Mouse (Mus musculus) hindbrain, embryonic 16.5 days (tissue): ENCODE measurements around the gene Phf11c. TPM values are rescaled to one million over a fixed set of nuclear protein-coding genes. Genes with fewer than 3 reads are reported as not detected.
"Not testable (repeated sequence)": the region's sequence is repeated elsewhere in the genome, so short reads cannot be mapped to it uniquely, and the experiment has no call there.

Experiments
- ATAC-seq: fragments of 200-750 bp; cut with Nextera tagmentation; 2 replicates; pipeline ENCODE4 v1.8.0; 2017; ENCODE audit warnings: moderate TSS enrichment, moderate library complexity
- H3K27ac ChIP-seq: fragments of 300-500 bp; sonication (generic); 2 replicates; pipeline ENCODE4 v1.5.1; 2014; ENCODE audit warnings: low read depth, mild to moderate bottlenecking, control low read depth, low read length, moderate library complexity
- H3K27me3 ChIP-seq: fragments of 300-500 bp; sonication (generic); replicated peaks from 2 replicates; pipeline ENCODE4 v1.6.1; 2014; ENCODE audit warnings: low read length; ENCODE audit not compliant: control insufficient read depth, insufficient read depth
- H3K36me3 ChIP-seq: fragments of 300-500 bp; sonication (generic); 2 replicates; pipeline ENCODE4 v1.6.1; 2014; ENCODE audit warnings: mild to moderate bottlenecking, low read length, moderate library complexity, mixed read lengths; ENCODE audit not compliant: control insufficient read depth, insufficient read depth
- H3K4me1 ChIP-seq: fragments of 300-500 bp; sonication (generic); 2 replicates; pipeline ENCODE4 v1.6.1; 2014; ENCODE audit warnings: low read depth, low read length; ENCODE audit not compliant: control insufficient read depth, insufficient read depth
- H3K4me2 ChIP-seq: fragments of 300-500 bp; sonication (generic); 2 replicates; pipeline ENCODE4 v1.6.1; 2014; ENCODE audit warnings: mild to moderate bottlenecking, low read length, control low read depth, moderate library complexity
- H3K4me3 ChIP-seq: fragments of 300-500 bp; sonication (generic); 2 replicates; pipeline ENCODE4 v1.5.1; 2014; ENCODE audit warnings: mild to moderate bottlenecking, low read length, control low read depth, moderate library complexity
- H3K9ac ChIP-seq: fragments of 300-500 bp; sonication (generic); 2 replicates; pipeline ENCODE4 v1.6.1; 2014; ENCODE audit warnings: low read depth, mild to moderate bottlenecking, control low read depth, low read length, moderate library complexity
- H3K9me3 ChIP-seq: fragments of 300-500 bp; sonication (generic); 2 replicates; pipeline ENCODE4 v1.6.1; 2014; ENCODE audit warnings: mild to moderate bottlenecking, low read length, moderate library complexity; ENCODE audit not compliant: control insufficient read depth
- WGBS: fragments of 180-500 bp; shearing (Covaris S2); extraction: QIAGEN DNeasy Blood & Tissue Kit; methylation state at CpG from one replicate; pipeline ENCODE4 v1.1.7; 2014; 5-methylcytosine and 5-hydroxymethylcytosine counted together
- polyA plus RNA-seq: library from polyadenylated mRNA; unstranded; fragments of >200 nt; fragmentation: Nextera tagmentation; extraction: Ambion mirVana; gene quantifications from 2 replicates; pipeline ENCODE4 v1.2.1, GENCODE M21; 2015

Gene Phf11c
- polyA plus RNA-seq, 1 experiment from 2014 or later: 0.20 TPM

DNA sequence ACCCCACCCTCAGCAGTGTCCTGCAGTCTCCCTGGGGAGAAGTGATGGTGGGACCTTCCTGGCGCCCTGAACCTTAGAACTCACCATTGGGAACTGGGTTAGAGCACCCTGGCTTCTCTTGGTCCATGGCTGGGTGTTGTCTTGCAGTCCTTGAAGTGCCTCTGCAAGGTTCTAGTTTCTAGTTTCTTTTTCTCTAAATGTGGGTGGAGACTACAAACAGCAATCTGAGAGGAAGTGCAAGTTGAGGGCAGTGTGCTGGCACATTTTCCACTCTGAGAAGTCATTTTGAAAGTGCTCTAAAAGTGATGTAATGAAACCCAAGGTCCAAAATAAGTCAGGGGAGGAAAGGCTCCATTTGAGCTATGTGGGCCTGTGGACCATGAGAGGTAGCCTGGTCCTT is 54.0 kb downstream of the Phf11c start, which contains the start of gene Phf11b:
Phf11b (minus strand) TSS at position 163 of the 400 bp plus-strand sequence.
- H3K4me1 ChIP-seq, H3K27ac ChIP-seq, H3K4me3 ChIP-seq, H3K4me2 ChIP-seq, ATAC-seq, H3K27me3 ChIP-seq, H3K9ac ChIP-seq, H3K9me3 ChIP-seq, H3K36me3 ChIP-seq: not testable (repeated sequence)
- WGBS: 54% methylated on average over 1 of the region's 1 CpGs

DNA sequence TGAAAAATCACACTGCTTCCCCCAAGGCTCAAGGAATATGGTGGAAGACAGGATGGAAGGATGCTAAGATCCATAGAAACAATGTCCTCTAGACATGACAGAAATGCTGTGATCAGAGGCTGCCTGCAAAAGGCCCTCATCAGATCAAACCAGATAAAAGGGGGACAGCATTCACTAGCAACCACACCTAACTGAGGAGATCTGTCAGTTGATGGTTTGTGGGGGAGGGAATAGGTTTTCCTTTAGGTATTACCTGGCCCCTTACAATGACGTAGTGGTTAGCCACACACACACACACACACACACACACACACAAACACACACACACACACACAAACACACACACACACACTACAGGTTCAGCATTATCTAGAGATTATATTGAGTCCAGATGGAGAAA is 55.6 kb downstream of the Phf11c start:
- H3K36me3 ChIP-seq: no peaks in the 10 kb centered on the region
- no peaks in the 10 kb centered on the region for H3K27me3 ChIP-seq
- no peak overlapping the region for H3K4me3 ChIP-seq
- H3K9me3 ChIP-seq: no peaks in the 10 kb centered on the region
- H3K27ac ChIP-seq: no peak overlapping the region
- H3K4me2 ChIP-seq: no peak overlapping the region
- ATAC-seq: no peak
- H3K4me1 ChIP-seq: no peaks in the 10 kb centered on the region
- WGBS: 100% methylated on average over 1 of the region's 1 CpGs
- H3K9ac ChIP-seq: no peak overlapping the region

DNA sequence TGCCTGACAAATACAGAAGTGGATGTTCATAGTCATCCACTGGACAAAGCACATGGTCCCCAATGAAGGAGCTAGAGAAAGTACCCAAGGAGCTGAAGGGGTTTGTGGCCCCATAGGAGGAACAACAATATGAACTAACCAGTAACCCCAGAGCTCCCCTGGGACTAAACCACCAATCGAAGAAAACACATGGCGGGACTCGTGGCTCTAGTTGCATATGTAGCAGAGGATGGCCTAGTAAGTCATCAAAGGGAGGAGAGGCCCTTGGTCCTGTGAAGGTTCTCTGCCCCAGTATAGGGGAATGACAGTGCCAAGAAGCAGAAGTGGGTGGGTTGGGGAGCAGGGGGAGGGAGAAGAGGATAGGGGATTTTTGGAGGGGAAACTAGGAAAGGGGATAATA is 59.1 kb downstream of the Phf11c start:
- H3K4me2 ChIP-seq, H3K9ac ChIP-seq, ATAC-seq, H3K27ac ChIP-seq, H3K36me3 ChIP-seq, H3K4me1 ChIP-seq, H3K27me3 ChIP-seq, H3K4me3 ChIP-seq, H3K9me3 ChIP-seq: not testable (repeated sequence)
- WGBS: 90% methylated on average over 3 of the region's 3 CpGs

Other genes with a start within 250 kb of the Phf11c start
- gene Gm5142, start 216.6 kb downstream of the Phf11c start, polyA plus RNA-seq: not detected in 2 replicates
- gene Rcbtb1, start 194.2 kb downstream of the Phf11c start, polyA plus RNA-seq: 38.9 and 44.7 TPM in 2 replicates
- gene Gm6904, start 135.2 kb downstream of the Phf11c start, polyA plus RNA-seq: 0.24 TPM in 1 of 2 replicates, not detected in the other
- gene Phf11a, start 97.9 kb downstream of the Phf11c start, polyA plus RNA-seq: not detected in 2 replicates
- gene Phf11b, start 54.0 kb downstream of the Phf11c start, polyA plus RNA-seq: 0.20 and 0.22 TPM in 2 replicates
- gene Phf11d, start 29.9 kb downstream of the Phf11c start, polyA plus RNA-seq: 0.37 and 0.43 TPM in 2 replicates
- gene Setdb2, start 45.5 kb upstream of the Phf11c start, polyA plus RNA-seq: 4.4 and 6.0 TPM in 2 replicates
- gene Cab39l, start 45.6 kb upstream of the Phf11c start, polyA plus RNA-seq: 29.8 and 31.9 TPM in 2 replicates
- 26.3 and 32.3 TPM in 2 replicates for gene Cdadc1, start 202.6 kb upstream of the Phf11c start, polyA plus RNA-seq
- 3.0 and 4.9 TPM in 2 replicates for gene Shisa2, start 229.9 kb upstream of the Phf11c start, polyA plus RNA-seq